Mouse (Mus musculus): ENCODE measurements around the gene Kmt2b. TPM values are rescaled to one million over a fixed set of nuclear protein-coding genes. Genes with fewer than 3 reads are reported as not detected.
A peak's percentile ranks its signal among the peaks of the same experiment; 100 is the strongest.

Gene Kmt2b
- total and polyA plus RNA-seq, 2 experiments from 2014 or later: 2.9 to 12.1 TPM

DNA sequence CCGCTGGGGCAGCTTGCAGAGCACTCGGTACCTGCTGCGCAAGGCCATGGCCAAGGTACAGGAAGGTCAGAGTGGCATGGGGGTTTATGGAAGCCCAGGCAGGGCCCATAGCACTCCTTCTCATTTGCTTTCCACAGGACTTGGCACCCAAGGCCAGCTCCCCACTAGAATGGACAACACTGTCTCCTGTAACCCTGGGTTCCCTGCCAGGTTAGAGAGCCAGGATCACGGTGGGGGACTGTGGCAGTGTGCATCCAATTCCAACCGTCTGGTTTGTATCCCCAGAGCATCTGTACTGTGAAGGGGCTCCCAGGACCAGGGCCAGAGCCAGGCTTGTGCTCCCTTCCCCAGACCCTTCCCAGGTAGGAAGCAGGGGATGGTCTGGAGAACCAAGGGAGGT lies 67.7 kb downstream of the Kmt2b start:
- no peak overlapping the region for H3K4me2 ChIP-seq (ENCODE audit: low read depth, low read length)
- no peak overlapping the region for H3K4me3 ChIP-seq (ENCODE audit: low read depth, low read length)
- no peak for DNase-seq (ENCODE audit: low spot score)
- H3K4me1 ChIP-seq (ENCODE audit: control insufficient read depth, insufficient read depth): no peaks in the 10 kb centered on the region
- H3K27me3 ChIP-seq (ENCODE audit: control insufficient read depth, insufficient read depth, low read length): no peaks in the 10 kb centered on the region
- H3K36me3 ChIP-seq (replicated peaks; ENCODE audit: control insufficient read depth, insufficient read depth, low read length): peaks cover 13% of the 10 kb centered on the region
- WGBS: 82% methylated on average over 5 of the region's 5 CpGs
- TF ChIP-seq CTCF (IDR thresholded peaks at IDR 0.05; ENCODE audit: low read depth) (no peak), EP300 (IDR thresholded peaks at IDR 0.05; ENCODE audit: low read depth) (no peak)
- H3K9ac ChIP-seq (replicated peaks; ENCODE audit: low read depth, low read length): no peak overlapping the region
- H3K27ac ChIP-seq (ENCODE audit: low read depth): no peak overlapping the region
- ATAC-seq (ENCODE audit: insufficient read depth, low read depth): no peak
- no peaks in the 10 kb centered on the region for H3K9me3 ChIP-seq (replicated peaks; ENCODE audit: control insufficient read depth, low read length)

DNA sequence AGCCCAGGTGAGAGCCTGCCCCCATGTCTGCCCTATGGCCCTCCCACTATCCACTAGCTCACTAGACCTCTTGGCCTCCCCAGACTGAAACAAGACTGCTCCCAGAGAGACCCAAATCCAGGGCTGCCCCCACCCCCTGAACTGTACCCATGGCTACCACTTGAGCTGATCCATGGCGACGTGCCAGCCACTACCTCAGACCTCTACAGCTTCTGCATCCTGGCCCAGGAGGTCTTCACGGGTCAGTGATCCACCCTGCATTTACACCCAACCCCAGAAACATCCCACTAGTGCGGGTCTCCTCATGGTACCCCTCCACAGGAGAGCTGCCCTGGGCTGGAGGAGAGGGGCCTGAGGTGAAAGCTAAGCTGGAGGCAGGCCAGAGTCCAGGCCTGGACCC lies 68.1 kb downstream of the Kmt2b start:
- DNase-seq (ENCODE audit: low spot score): no peak
- TF ChIP-seq CTCF (IDR thresholded peaks at IDR 0.05; ENCODE audit: low read depth) (no peak), EP300 (IDR thresholded peaks at IDR 0.05; ENCODE audit: low read depth) (no peak)
- Histone ChIP-seq H3K4me2 (ENCODE audit: low read depth, low read length) (no peak overlapping the region), H3K4me3 (ENCODE audit: low read depth, low read length) (no peak overlapping the region), H3K4me1 (ENCODE audit: control insufficient read depth, insufficient read depth) (no peaks in the 10 kb centered on the region), H3K9ac (replicated peaks; ENCODE audit: low read depth, low read length) (no peak overlapping the region), H3K27ac (ENCODE audit: low read depth) (no peak overlapping the region), H3K27me3 (ENCODE audit: control insufficient read depth, insufficient read depth, low read length) (no peaks in the 10 kb centered on the region), H3K36me3 (replicated peaks; ENCODE audit: control insufficient read depth, insufficient read depth, low read length) (peaks cover 12% of the 10 kb centered on the region), H3K9me3 (replicated peaks; ENCODE audit: control insufficient read depth, low read length) (no peaks in the 10 kb centered on the region)
- 78% methylated on average over 4 of the region's 4 CpGs for WGBS
- no peak for ATAC-seq (ENCODE audit: insufficient read depth, low read depth)

Small RNAs within 50 kb of the gene (microRNA-seq; reads per million reads assigned to microRNA genes)
- gene Gm38670: 1.8 reads per million, percentile 2 among the genes with 10 or more reads in this experiment
- not detected for gene Mir3569

Other genes starting within 250 kb of the Kmt2b start
Only the 30 nearest of the 31 such genes appear.
- gene Lrfn3, start 226.0 kb downstream of the Kmt2b start, total RNA-seq (2014; rRNA removed; ENCODE audit: low replicate concordance): 3.6 and 5.4 TPM in 2 replicates
- 0.40 and 0.69 TPM in 2 replicates for gene Lrfn3, start 226.0 kb downstream of the Kmt2b start, polyA plus RNA-seq (2015; fragmentation: Nextera tagmentation; extraction: Ambion mirVana)
- gene Tyrobp, start 175.0 kb downstream of the Kmt2b start, total RNA-seq (2014; rRNA removed; ENCODE audit: low replicate concordance): 15.2 and 31.2 TPM in 2 replicates
- gene Tyrobp, start 175.0 kb downstream of the Kmt2b start, polyA plus RNA-seq (2015; fragmentation: Nextera tagmentation; extraction: Ambion mirVana): 30.4 and 35.8 TPM in 2 replicates
- not detected in 2 replicates for gene Hcst, start 168.9 kb downstream of the Kmt2b start, total RNA-seq (2014; rRNA removed; ENCODE audit: low replicate concordance)
- gene Hcst, start 168.9 kb downstream of the Kmt2b start, polyA plus RNA-seq (2015; fragmentation: Nextera tagmentation; extraction: Ambion mirVana): 1.1 and 1.4 TPM in 2 replicates
- gene Nfkbid, start 167.0 kb downstream of the Kmt2b start, total RNA-seq (2014; rRNA removed; ENCODE audit: low replicate concordance): 0.19 and 5.0 TPM in 2 replicates
- gene Nfkbid, start 167.0 kb downstream of the Kmt2b start, polyA plus RNA-seq (2015; fragmentation: Nextera tagmentation; extraction: Ambion mirVana): 0.38 and 0.44 TPM in 2 replicates
- gene Aplp1, start 143.2 kb downstream of the Kmt2b start, total RNA-seq (2014; rRNA removed; ENCODE audit: low replicate concordance): 3.6 and 11.4 TPM in 2 replicates
- 4.2 and 5.2 TPM in 2 replicates for gene Aplp1, start 143.2 kb downstream of the Kmt2b start, polyA plus RNA-seq (2015; fragmentation: Nextera tagmentation; extraction: Ambion mirVana)
- gene Kirrel2, start 131.0 kb downstream of the Kmt2b start, total RNA-seq (2014; rRNA removed; ENCODE audit: low replicate concordance): not detected in 2 replicates
- gene Kirrel2, start 131.0 kb downstream of the Kmt2b start, polyA plus RNA-seq (2015; fragmentation: Nextera tagmentation; extraction: Ambion mirVana): 0.15 TPM in 1 of 2 replicates, not detected in the other
- gene Nphs1, start 130.4 kb downstream of the Kmt2b start, total RNA-seq (2014; rRNA removed; ENCODE audit: low replicate concordance): not detected in 2 replicates
- gene Nphs1, start 130.4 kb downstream of the Kmt2b start, polyA plus RNA-seq (2015; fragmentation: Nextera tagmentation; extraction: Ambion mirVana): 0.05 TPM in 1 of 2 replicates, not detected in the other
- gene Prodh2, start 95.1 kb downstream of the Kmt2b start, total RNA-seq (2014; rRNA removed; ENCODE audit: low replicate concordance): not detected in 2 replicates
- not detected in 2 replicates for gene Prodh2, start 95.1 kb downstream of the Kmt2b start, polyA plus RNA-seq (2015; fragmentation: Nextera tagmentation; extraction: Ambion mirVana)
- gene Arhgap33, start 53.7 kb downstream of the Kmt2b start, total RNA-seq (2014; rRNA removed; ENCODE audit: low replicate concordance): 0.31 and 4.3 TPM in 2 replicates
- 0.80 and 1.0 TPM in 2 replicates for gene Arhgap33, start 53.7 kb downstream of the Kmt2b start, polyA plus RNA-seq (2015; fragmentation: Nextera tagmentation; extraction: Ambion mirVana)
- gene Hspb6, start 36.5 kb downstream of the Kmt2b start, total RNA-seq (2014; rRNA removed; ENCODE audit: low replicate concordance): 72.0 and 93.3 TPM in 2 replicates
- 339 and 340 TPM in 2 replicates for gene Hspb6, start 36.5 kb downstream of the Kmt2b start, polyA plus RNA-seq (2015; fragmentation: Nextera tagmentation; extraction: Ambion mirVana)
- gene Proser3, start 36.4 kb downstream of the Kmt2b start, total RNA-seq (2014; rRNA removed; ENCODE audit: low replicate concordance): 6.5 and 7.1 TPM in 2 replicates
- gene Proser3, start 36.4 kb downstream of the Kmt2b start, polyA plus RNA-seq (2015; fragmentation: Nextera tagmentation; extraction: Ambion mirVana): 2.5 and 3.2 TPM in 2 replicates
- 11.9 and 19.7 TPM in 2 replicates for gene Lin37, start 28.9 kb downstream of the Kmt2b start, total RNA-seq (2014; rRNA removed; ENCODE audit: low replicate concordance)
- gene Lin37, start 28.9 kb downstream of the Kmt2b start, polyA plus RNA-seq (2015; fragmentation: Nextera tagmentation; extraction: Ambion mirVana): 26.2 and 27.1 TPM in 2 replicates
- 36.9 and 41.9 TPM in 2 replicates for gene U2af1l4, start 25.4 kb downstream of the Kmt2b start, total RNA-seq (2014; rRNA removed; ENCODE audit: low replicate concordance)
- gene U2af1l4, start 25.4 kb downstream of the Kmt2b start, polyA plus RNA-seq (2015; fragmentation: Nextera tagmentation; extraction: Ambion mirVana): 120 and 123 TPM in 2 replicates
- gene Gm49396, start 25.4 kb downstream of the Kmt2b start, total RNA-seq (2014; rRNA removed; ENCODE audit: low replicate concordance): 0.08 and 0.61 TPM in 2 replicates
- 3.0 and 3.4 TPM in 2 replicates for gene Gm49396, start 25.4 kb downstream of the Kmt2b start, polyA plus RNA-seq (2015; fragmentation: Nextera tagmentation; extraction: Ambion mirVana)
- gene Psenen, start 25.1 kb downstream of the Kmt2b start, total RNA-seq (2014; rRNA removed; ENCODE audit: low replicate concordance): 106 and 130 TPM in 2 replicates
- gene Psenen, start 25.1 kb downstream of the Kmt2b start, polyA plus RNA-seq (2015; fragmentation: Nextera tagmentation; extraction: Ambion mirVana): 130 and 133 TPM in 2 replicates
- 0.54 and 3.3 TPM in 2 replicates for gene Igflr1, start 23.3 kb downstream of the Kmt2b start, total RNA-seq (2014; rRNA removed; ENCODE audit: low replicate concordance)
- 0.94 and 1.9 TPM in 2 replicates for gene Igflr1, start 23.3 kb downstream of the Kmt2b start, polyA plus RNA-seq (2015; fragmentation: Nextera tagmentation; extraction: Ambion mirVana)
- not detected in 2 replicates for gene Zbtb32, start 10.2 kb upstream of the Kmt2b start, total RNA-seq (2014; rRNA removed; ENCODE audit: low replicate concordance)
- 0.11 and 0.27 TPM in 2 replicates for gene Zbtb32, start 10.2 kb upstream of the Kmt2b start, polyA plus RNA-seq (2015; fragmentation: Nextera tagmentation; extraction: Ambion mirVana)
- 1.1 and 73.4 TPM in 2 replicates for gene Upk1a, start 24.1 kb upstream of the Kmt2b start, total RNA-seq (2014; rRNA removed; ENCODE audit: low replicate concordance)
- gene Upk1a, start 24.1 kb upstream of the Kmt2b start, polyA plus RNA-seq (2015; fragmentation: Nextera tagmentation; extraction: Ambion mirVana): 0.56 and 0.60 TPM in 2 replicates
- gene Cox6b1, start 37.4 kb upstream of the Kmt2b start, total RNA-seq (2014; rRNA removed; ENCODE audit: low replicate concordance): 1,408 and 1,527 TPM in 2 replicates
- gene Cox6b1, start 37.4 kb upstream of the Kmt2b start, polyA plus RNA-seq (2015; fragmentation: Nextera tagmentation; extraction: Ambion mirVana): 4,395 and 4,405 TPM in 2 replicates
- not detected in 2 replicates for gene Etv2, start 47.1 kb upstream of the Kmt2b start, total RNA-seq (2014; rRNA removed; ENCODE audit: low replicate concordance)
- not detected in 2 replicates for gene Etv2, start 47.1 kb upstream of the Kmt2b start, polyA plus RNA-seq (2015; fragmentation: Nextera tagmentation; extraction: Ambion mirVana)
- gene Rbm42, start 61.6 kb upstream of the Kmt2b start, total RNA-seq (2014; rRNA removed; ENCODE audit: low replicate concordance): 93.4 and 114 TPM in 2 replicates
- gene Rbm42, start 61.6 kb upstream of the Kmt2b start, polyA plus RNA-seq (2015; fragmentation: Nextera tagmentation; extraction: Ambion mirVana): 71.3 and 71.6 TPM in 2 replicates
- 17.5 and 19.8 TPM in 2 replicates for gene Haus5, start 76.3 kb upstream of the Kmt2b start, total RNA-seq (2014; rRNA removed; ENCODE audit: low replicate concordance)
- 9.5 and 10.5 TPM in 2 replicates for gene Haus5, start 76.3 kb upstream of the Kmt2b start, polyA plus RNA-seq (2015; fragmentation: Nextera tagmentation; extraction: Ambion mirVana)
- gene Pmis2, start 82.9 kb upstream of the Kmt2b start, total RNA-seq (2014; rRNA removed; ENCODE audit: low replicate concordance): not detected in 2 replicates
- not detected in 2 replicates for gene Pmis2, start 82.9 kb upstream of the Kmt2b start, polyA plus RNA-seq (2015; fragmentation: Nextera tagmentation; extraction: Ambion mirVana)
- gene 2200002J24Rik, start 110.2 kb upstream of the Kmt2b start, total RNA-seq (2014; rRNA removed; ENCODE audit: low replicate concordance): 1.5 and 6.6 TPM in 2 replicates
- 5.8 and 6.4 TPM in 2 replicates for gene 2200002J24Rik, start 110.2 kb upstream of the Kmt2b start, polyA plus RNA-seq (2015; fragmentation: Nextera tagmentation; extraction: Ambion mirVana)
- gene Atp4a, start 123.5 kb upstream of the Kmt2b start, total RNA-seq (2014; rRNA removed; ENCODE audit: low replicate concordance): not detected in 2 replicates
- gene Atp4a, start 123.5 kb upstream of the Kmt2b start, polyA plus RNA-seq (2015; fragmentation: Nextera tagmentation; extraction: Ambion mirVana): 0.04 TPM in 1 of 2 replicates, not detected in the other
- 228 and 261 TPM in 2 replicates for gene Tmem147, start 140.8 kb upstream of the Kmt2b start, total RNA-seq (2014; rRNA removed; ENCODE audit: low replicate concordance)
- 283 and 304 TPM in 2 replicates for gene Tmem147, start 140.8 kb upstream of the Kmt2b start, polyA plus RNA-seq (2015; fragmentation: Nextera tagmentation; extraction: Ambion mirVana)
- not detected in 2 replicates for gene Gapdhs, start 155.0 kb upstream of the Kmt2b start, total RNA-seq (2014; rRNA removed; ENCODE audit: low replicate concordance)
- gene Gapdhs, start 155.0 kb upstream of the Kmt2b start, polyA plus RNA-seq (2015; fragmentation: Nextera tagmentation; extraction: Ambion mirVana): 0.16 TPM in 1 of 2 replicates, not detected in the other
- 0.23 and 4.6 TPM in 2 replicates for gene Sbsn, start 162.7 kb upstream of the Kmt2b start, total RNA-seq (2014; rRNA removed; ENCODE audit: low replicate concordance)
- 2.5 and 2.6 TPM in 2 replicates for gene Sbsn, start 162.7 kb upstream of the Kmt2b start, polyA plus RNA-seq (2015; fragmentation: Nextera tagmentation; extraction: Ambion mirVana)
- 1.1 and 8.1 TPM in 2 replicates for gene Dmkn, start 175.0 kb upstream of the Kmt2b start, total RNA-seq (2014; rRNA removed; ENCODE audit: low replicate concordance)
- 10.4 and 13.8 TPM in 2 replicates for gene Dmkn, start 175.0 kb upstream of the Kmt2b start, polyA plus RNA-seq (2015; fragmentation: Nextera tagmentation; extraction: Ambion mirVana)
- not detected in 2 replicates for gene Krtdap, start 199.2 kb upstream of the Kmt2b start, total RNA-seq (2014; rRNA removed; ENCODE audit: low replicate concordance)
- 0.40 and 1.3 TPM in 2 replicates for gene Krtdap, start 199.2 kb upstream of the Kmt2b start, polyA plus RNA-seq (2015; fragmentation: Nextera tagmentation; extraction: Ambion mirVana)